Mouse (Mus musculus) megakaryocyte, embryonic 14.5 days (primary cell): ENCODE data around the gene Mindy1. TPM values are rescaled to one million over a fixed set of nuclear protein-coding genes. Genes with fewer than 3 reads are reported as not detected.

Source experiments
- H3K27me3 ChIP-seq: replicated peaks from 2 replicates; pipeline ENCODE3; 2012; ENCODE audit warnings: inconsistent platforms
- H3K36me3 ChIP-seq: replicated peaks from 2 replicates; pipeline ENCODE3; 2012; ENCODE audit warnings: low read length, inconsistent platforms, mixed read lengths
- H3K4me1 ChIP-seq: 2 replicates; pipeline ENCODE4 v1.6.1; 2012; ENCODE audit warnings: inconsistent platforms
- H3K4me3 ChIP-seq: replicated peaks from 2 replicates; pipeline ENCODE3; 2012; ENCODE audit warnings: moderate library complexity, mild to moderate bottlenecking, inconsistent platforms
- H3K9me3 ChIP-seq: 2 replicates; pipeline ENCODE4 v1.6.1; 2012; ENCODE audit warnings: inconsistent platforms
- FLI1 ChIP-seq: IDR thresholded peaks from 2 replicates; pipeline ENCODE4 v1.6.1; 2012; ENCODE audit warnings: low read length, inconsistent platforms, mixed read lengths
- GATA1 ChIP-seq: IDR thresholded peaks from 3 replicates; pipeline ENCODE4 v1.6.1; 2012; ENCODE audit warnings: mixed read lengths, low read length, inconsistent platforms, borderline replicate concordance
- polyA plus RNA-seq: library from polyadenylated mRNA; stranded (reverse); fragments of >175 nt; gene quantifications from 2 replicates; pipeline ENCODE4 v1.2.3, GENCODE M21; 2012; ENCODE audit warnings: low replicate concordance; ENCODE audit not compliant: insufficient read depth

Mindy1 gene
- polyA plus RNA-seq, 1 experiment = 517 TPM

DNA sequence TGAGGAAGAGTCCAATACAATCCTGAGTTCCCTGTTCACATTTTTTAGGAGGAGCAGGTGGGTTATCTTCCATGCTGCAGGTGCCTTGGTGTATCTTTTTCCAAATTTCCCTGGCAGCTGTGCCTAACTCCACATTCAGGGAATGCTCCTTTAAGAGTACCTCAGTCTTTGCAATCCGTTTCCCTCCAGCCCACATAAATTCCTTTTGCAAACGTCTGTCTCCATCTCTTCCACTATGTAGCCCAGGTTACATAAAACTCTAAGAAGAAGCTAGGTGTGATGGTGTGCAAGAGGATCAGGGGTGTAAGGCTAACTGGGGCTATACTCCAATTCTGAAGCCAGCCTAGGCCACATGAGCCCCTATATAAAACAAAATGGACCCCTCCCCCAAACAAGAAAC, 38.1 kb upstream of the Mindy1 start:
- Histone ChIP-seq H3K9me3 (no peaks in the 10 kb centered on the region), H3K4me3 (no peak overlapping the region), H3K4me1 (peaks cover 63% of the 10 kb centered on the region), H3K36me3 (peaks cover 90% of the 10 kb centered on the region), H3K27me3 (no peaks in the 10 kb centered on the region)
- TF ChIP-seq GATA1 (no peak), FLI1 (no peak)

DNA sequence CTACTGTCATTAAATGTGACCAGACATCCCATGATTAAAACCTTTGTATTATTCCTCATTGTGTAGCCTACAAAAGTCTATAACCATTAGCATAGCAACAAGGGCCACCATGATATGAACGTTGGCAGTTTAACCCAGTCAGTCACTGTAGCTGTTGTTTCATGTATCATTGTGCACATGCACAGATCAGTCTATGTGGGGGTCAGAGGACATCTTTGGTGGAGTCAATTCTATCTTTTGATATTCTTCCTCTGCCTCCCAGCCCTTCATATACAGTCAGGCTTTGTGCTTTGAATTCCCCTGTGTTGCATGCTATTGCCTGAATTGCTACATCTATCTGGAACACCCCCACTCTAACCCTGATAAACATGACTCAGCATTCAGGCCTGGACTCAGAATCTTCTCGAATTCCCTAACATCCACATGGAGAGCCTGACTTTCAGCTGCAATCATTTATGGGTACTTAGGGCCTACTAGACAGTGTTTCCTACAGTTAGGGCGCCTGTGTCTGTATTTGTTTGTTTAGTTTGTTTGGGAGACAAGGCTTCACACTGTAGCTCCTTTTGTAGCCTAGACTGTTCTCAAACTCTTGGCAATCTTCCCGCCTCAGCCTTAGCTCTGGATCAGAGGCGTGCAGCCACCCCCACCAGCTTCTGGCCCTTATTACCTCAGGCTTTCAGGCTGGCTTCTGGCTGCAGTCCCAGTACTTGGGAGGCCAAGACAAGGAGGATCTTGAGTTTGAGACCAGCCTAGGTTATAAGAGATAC, 34.5 kb upstream of the Mindy1 start:
- Histone ChIP-seq H3K27me3 (no peaks in the 10 kb centered on the region), H3K4me1 (peaks cover 56% of the 10 kb centered on the region), H3K4me3 (no peak overlapping the region), H3K9me3 (no peaks in the 10 kb centered on the region), H3K36me3 (peaks cover 91% of the 10 kb centered on the region)
- TF ChIP-seq GATA1 (no peak), FLI1 (no peak)

DNA sequence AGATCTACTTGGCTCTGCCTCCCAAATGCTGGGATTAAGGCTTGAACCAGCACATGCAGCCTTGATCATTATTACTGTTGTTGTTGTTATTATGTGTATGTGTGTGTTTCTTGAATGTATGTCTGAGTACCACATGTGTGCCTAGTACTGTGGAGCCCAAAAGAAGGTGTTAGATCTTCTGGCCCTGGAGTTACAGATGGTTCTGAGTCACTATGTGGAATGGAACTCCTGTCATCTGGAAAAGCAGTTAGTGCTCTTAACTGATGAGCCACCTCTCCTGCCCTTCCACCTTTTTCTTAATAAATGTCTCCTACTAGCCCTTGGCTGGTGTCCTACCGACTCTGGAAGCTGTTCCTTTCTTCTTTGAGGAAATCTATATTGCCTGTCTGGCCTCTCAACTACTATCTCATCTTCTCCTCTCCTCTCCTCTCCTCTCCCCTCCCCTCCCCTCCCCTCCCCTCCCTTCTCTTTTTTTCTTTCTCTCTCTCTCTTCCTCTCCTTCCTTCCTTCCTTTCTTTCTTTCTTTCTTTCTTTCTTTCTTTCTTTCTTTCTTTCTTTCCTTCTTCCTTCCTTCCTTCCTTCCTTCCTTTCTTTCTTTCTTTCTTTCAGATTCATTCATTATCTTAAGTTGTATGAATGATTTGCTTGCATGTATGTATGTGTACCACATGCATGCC, 33.3 kb upstream of the Mindy1 start:
- Histone ChIP-seq H3K4me3 (no peak overlapping the region), H3K9me3 (no peaks in the 10 kb centered on the region), H3K27me3 (no peaks in the 10 kb centered on the region), H3K36me3 (peaks cover 92% of the 10 kb centered on the region), H3K4me1 (peaks cover 47% of the 10 kb centered on the region)
- TF ChIP-seq FLI1 = no peak
- TF ChIP-seq GATA1 = no peak

DNA sequence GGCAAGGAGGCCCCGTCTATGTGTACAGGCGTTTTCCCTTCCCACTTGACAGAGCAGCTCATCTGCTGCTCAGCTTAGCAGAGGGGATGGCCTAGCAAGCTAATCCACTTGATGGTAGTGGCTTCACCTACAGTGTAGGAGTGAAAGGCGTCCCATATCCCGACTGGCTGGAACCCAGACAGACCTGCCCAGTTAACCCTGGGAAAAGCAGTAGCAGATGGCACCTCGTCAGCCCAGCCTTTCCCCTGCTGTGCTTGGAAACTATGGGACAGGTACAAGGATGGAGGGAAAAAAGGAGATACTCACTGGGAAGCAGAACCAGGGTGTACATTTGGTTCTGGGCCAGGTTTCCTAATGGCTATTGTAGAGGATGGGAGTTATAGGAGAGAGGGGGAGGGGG, 30.8 kb upstream of the Mindy1 start:
- Histone ChIP-seq H3K27me3 (no peaks in the 10 kb centered on the region), H3K9me3 (no peaks in the 10 kb centered on the region), H3K4me3 (no peak overlapping the region), H3K4me1 (peaks cover 34% of the 10 kb centered on the region), H3K36me3 (peaks cover 92% of the 10 kb centered on the region)
- TF ChIP-seq GATA1 = no peak
- no peak for TF ChIP-seq FLI1

DNA sequence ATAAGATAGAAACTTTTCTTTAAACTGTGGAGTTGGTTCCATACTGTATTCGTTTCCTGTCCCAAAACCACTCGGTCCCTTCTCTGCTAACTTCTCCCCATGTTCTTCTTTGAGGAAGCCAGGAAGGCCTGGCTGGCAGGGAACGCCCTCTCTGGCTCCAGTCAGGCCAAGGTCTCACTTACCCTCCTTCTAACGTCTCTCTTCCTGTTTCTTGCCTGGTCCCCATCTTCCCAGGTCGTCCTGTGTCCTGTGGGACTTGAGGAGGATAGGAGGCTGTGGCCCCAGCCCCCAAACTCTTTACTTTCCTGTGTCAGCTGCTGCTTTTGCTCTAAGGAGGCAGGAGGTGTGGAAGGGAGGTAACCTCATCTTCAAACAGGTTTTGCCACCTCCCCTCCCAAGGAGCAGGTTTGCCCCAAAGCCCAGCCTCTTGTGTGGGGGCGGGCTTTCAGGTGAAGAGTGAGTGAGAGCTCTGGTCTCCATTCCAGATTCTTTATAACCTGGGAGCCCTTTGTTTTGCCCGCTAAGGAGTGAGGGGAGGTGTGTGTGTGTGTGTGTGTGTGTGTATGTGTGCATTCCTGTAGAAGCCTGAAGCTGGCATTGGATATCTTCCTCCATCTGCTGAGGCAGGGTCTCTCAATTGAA, 30.2 kb upstream of the Mindy1 start, which contains the start of gene Bnipl:
Gene Bnipl, minus strand, starts transcription at position 411 of the 642 bp plus-strand sequence.
- Histone ChIP-seq H3K36me3 (peaks cover 92% of the 10 kb centered on the region), H3K4me1 (peaks cover 34% of the 10 kb centered on the region), H3K27me3 (no peaks in the 10 kb centered on the region), H3K9me3 (no peaks in the 10 kb centered on the region), H3K4me3 (no peak within 1 kb of the TSS)
- TF ChIP-seq GATA1 = no peak

DNA sequence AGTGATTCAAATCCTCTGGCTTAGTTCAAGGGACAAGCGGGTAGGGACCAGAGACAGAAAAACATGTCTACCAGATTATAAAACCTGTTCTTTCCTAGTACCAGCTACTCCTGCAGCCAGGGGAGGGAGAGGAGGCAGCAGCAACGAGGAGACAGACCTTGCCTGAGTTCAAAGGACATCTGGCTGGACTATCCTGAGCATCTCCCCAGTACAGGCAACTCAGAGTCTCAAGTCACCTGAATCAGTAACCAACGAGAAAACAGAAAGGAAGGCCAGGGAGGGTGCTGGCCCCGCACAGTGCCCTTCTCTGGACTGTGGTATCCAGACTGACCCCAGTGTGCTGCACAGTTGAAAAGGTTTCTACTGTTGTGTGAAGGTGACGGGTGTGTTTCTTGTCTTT, 24.2 kb upstream of the Mindy1 start:
- Histone ChIP-seq H3K27me3 (no peaks in the 10 kb centered on the region), H3K4me3 (no peak overlapping the region), H3K36me3 (peaks cover 95% of the 10 kb centered on the region), H3K4me1 (peaks cover 8% of the 10 kb centered on the region; the same call in 1 of the 2 replicates), H3K9me3 (no peaks in the 10 kb centered on the region)
- no peak for TF ChIP-seq FLI1
- TF ChIP-seq GATA1 = no peak

DNA sequence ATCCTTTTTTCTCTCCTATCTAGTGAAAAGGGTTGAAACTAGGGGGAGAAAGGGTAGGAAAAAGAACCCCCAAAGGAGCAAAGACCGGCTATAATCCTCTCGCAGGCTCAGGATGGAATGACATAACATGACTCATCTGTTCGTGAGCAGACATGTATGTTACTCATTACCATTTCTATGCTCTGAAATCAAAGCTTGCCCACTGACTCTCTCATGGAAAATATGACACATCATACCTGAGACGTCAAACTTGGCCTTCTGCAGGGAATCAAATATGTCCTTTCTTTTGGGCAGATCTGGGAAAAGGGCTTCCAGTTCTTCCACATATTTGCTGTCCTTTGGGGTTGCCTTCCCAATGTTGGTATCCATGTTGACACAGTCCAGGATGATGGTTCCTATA, 19.2 kb upstream of the Mindy1 start:
- Histone ChIP-seq H3K9me3 (no peaks in the 10 kb centered on the region), H3K4me3 (no peak overlapping the region), H3K4me1 (peaks cover 26% of the 10 kb centered on the region), H3K27me3 (no peaks in the 10 kb centered on the region), H3K36me3 (peaks cover 96% of the 10 kb centered on the region)
- TF ChIP-seq FLI1 = no peak
- TF ChIP-seq GATA1 = no peak

DNA sequence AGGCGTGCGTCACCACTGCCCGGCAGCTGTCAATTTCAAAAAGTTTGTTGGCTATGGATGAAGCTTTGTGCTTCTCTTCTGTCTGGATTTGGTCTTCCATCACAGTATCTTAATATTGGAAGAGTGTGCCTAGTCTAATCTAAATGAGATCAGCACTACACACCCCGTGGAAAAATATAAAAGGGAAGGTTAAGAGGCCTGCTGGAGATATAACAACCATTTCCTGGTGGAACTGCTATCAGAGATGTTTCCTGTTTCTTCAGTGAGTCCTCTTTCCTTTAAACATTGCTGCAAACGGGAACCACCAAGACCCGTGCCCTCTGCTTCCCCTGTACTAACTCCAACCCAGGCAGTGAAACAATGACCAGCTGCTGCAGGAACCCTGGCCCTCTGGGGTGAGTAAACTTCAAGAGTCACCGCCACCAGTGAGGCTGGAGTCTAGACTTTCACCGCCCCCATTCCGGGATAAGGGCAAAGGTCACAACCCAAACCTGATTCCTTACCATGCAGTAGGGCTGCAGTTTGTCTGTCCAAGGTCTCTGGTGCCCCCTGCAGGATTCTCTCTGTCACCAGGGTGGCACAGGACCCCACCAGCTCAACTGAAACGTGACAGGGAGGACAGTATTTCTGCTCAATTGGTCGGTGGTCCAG, 17.9 kb upstream of the Mindy1 start:
- no peaks in the 10 kb centered on the region for H3K9me3 ChIP-seq
- H3K4me3 ChIP-seq = no peak overlapping the region
- H3K36me3 ChIP-seq = peaks cover 96% of the 10 kb centered on the region
- TF ChIP-seq FLI1 (no peak), GATA1 (no peak)
- H3K4me1 ChIP-seq = peaks cover 36% of the 10 kb centered on the region
- no peaks in the 10 kb centered on the region for H3K27me3 ChIP-seq

DNA sequence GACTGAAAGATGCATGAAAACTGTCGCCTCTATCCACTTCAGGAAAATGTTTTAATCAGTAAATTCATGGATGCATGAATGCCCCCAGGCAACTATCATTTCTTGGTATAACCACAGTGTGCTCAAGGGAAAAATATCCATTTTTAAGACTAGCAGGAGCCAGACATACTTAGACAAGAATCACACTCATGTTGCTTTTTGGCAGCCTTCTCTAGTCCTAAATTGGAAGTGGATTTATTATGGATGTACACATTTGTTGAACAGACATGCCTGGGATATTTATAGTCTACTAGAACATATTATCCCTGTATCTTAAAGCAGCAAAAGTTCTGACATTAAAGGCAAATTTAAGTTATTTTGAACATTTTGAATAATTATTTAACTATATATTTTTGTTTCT, 16.4 kb upstream of the Mindy1 start:
- H3K27me3 ChIP-seq = no peaks in the 10 kb centered on the region
- peaks cover 48% of the 10 kb centered on the region for H3K4me1 ChIP-seq
- H3K4me3 ChIP-seq = no peak overlapping the region
- peaks cover 96% of the 10 kb centered on the region for H3K36me3 ChIP-seq
- no peaks in the 10 kb centered on the region for H3K9me3 ChIP-seq
- no peak for TF ChIP-seq FLI1
